Mouse (Mus musculus) left cerebral cortex, adult 2 months (tissue): ENCODE results near the gene Lman2l. TPM values are rescaled to one million over a fixed set of nuclear protein-coding genes. Genes with fewer than 3 reads are reported as not detected.

Source experiments
- DNase-seq, 2 experiments: peaks; one replicate each; pipeline ENCODE4 v3.0.0; 2021 to 2022; ENCODE audit warnings: low spot score in 2 of 2, mixed read lengths in 1 of 2; ENCODE audit errors: extremely low spot score in 1 of 2
- H3K27ac ChIP-seq: fragments of 200-600 bp; 2 replicates; pipeline ENCODE4 v1.8.1; 2022
- H3K4me3 ChIP-seq: fragments of 200-600 bp; 2 replicates; pipeline ENCODE4 v1.8.1; 2022
- CTCF ChIP-seq: fragments of 200-600 bp; IDR thresholded peaks from 2 replicates; pipeline ENCODE4 v1.8.1; 2022; ENCODE audit warnings: antibody characterized with exemption, mild to moderate bottlenecking, moderate library complexity
- intact Hi-C: fragments of 180-260 bp; cut with DNase I; formaldehyde crosslinking; loops from one replicate; pipeline ENCODE4 v1.15.1; 2025
- total RNA-seq, 2 experiments: library from RNA; stranded (reverse); gene quantifications; 2 replicates each; pipeline ENCODE4 v1.2.3; 2021

The Lman2l gene
- total RNA-seq, 2 experiments from 2014 or later = 43.5 to 51.0 TPM

- no peak for DNase-seq
- peak; percentile 26 for TF ChIP-seq CTCF
- no peak overlapping the region for H3K27ac ChIP-seq
- H3K4me3 ChIP-seq = no peak overlapping the region
- intact Hi-C loops = no loop called here
These were observed 9.2 kb upstream of the Lman2l start for GRCm38 (mm10) chr1:36454055-36454815.

- DNase-seq = no peak
- no peak for TF ChIP-seq CTCF
- Histone ChIP-seq H3K27ac (no peak overlapping the region), H3K4me3 (no peak overlapping the region)
- intact Hi-C loops = no loop called here
These were observed 1.8 kb upstream of the Lman2l start for GRCm38 (mm10) chr1:36446841-36447240.

GRCm38 (mm10) chr1:36446106-36446824 is 1.2 kb upstream of the Lman2l start:
- intact Hi-C loops = no loop called here
- no peak for DNase-seq
- no peak for TF ChIP-seq CTCF
- Histone ChIP-seq H3K4me3 (no peak overlapping the region), H3K27ac (no peak overlapping the region)

- Histone ChIP-seq H3K27ac (no peak overlapping the region; the same call in 1 of the 2 replicates), H3K4me3 (peak overlapping the region; percentile 86)
- no peak for TF ChIP-seq CTCF
- intact Hi-C loops = loop anchor here (1.0 kb wide), 1 partner anchor 26 kb away; the partner anchor contains the start of gene Cnnm4
- no peak for DNase-seq
These were observed 437 bp upstream of the Lman2l start for GRCm38 (mm10) chr1:36445508-36445907.

GRCm38 (mm10) chr1:36441101-36441500 is 4.0 kb downstream of the Lman2l start:
- intact Hi-C loops = no loop called here
- no peak for TF ChIP-seq CTCF
- H3K27ac ChIP-seq = no peak overlapping the region
- peak; percentile 22 to 54 for DNase-seq
- no peak overlapping the region for H3K4me3 ChIP-seq

GRCm38 (mm10) chr1:36437223-36437622 is 7.8 kb downstream of the Lman2l start:
- Histone ChIP-seq H3K27ac (no peak overlapping the region), H3K4me3 (no peak overlapping the region)
- DNase-seq = no peak
- intact Hi-C loops = no loop called here
- no peak for TF ChIP-seq CTCF

- H3K27ac ChIP-seq = no peak overlapping the region
- no peak overlapping the region for H3K4me3 ChIP-seq
- TF ChIP-seq CTCF = no peak
- intact Hi-C loops = no loop called here
- DNase-seq = no peak
These were observed 8.6 kb downstream of the Lman2l start for GRCm38 (mm10) chr1:36436515-36436914.

GRCm38 (mm10) chr1:36435071-36435470 is 10.0 kb downstream of the Lman2l start:
- no peak overlapping the region for H3K27ac ChIP-seq
- TF ChIP-seq CTCF = no peak
- no peak overlapping the region for H3K4me3 ChIP-seq
- intact Hi-C loops = no loop called here
- no peak for DNase-seq

GRCm38 (mm10) chr1:36433616-36434015 is 11.5 kb downstream of the Lman2l start:
- intact Hi-C loops = no loop called here
- Histone ChIP-seq H3K27ac (no peak overlapping the region), H3K4me3 (no peak overlapping the region)
- DNase-seq = no peak
- TF ChIP-seq CTCF = no peak

- intact Hi-C loops = no loop called here
- H3K4me3 ChIP-seq = no peak overlapping the region
- TF ChIP-seq CTCF = no peak
- no peak overlapping the region for H3K27ac ChIP-seq
- no peak for DNase-seq
These were observed 12.1 kb downstream of the Lman2l start for GRCm38 (mm10) chr1:36432999-36433398.

- intact Hi-C loops = no loop called here
- no peak for TF ChIP-seq CTCF
- H3K4me3 ChIP-seq = no peak overlapping the region
- no peak for DNase-seq
- H3K27ac ChIP-seq = no peak overlapping the region
These were observed 15.6 kb downstream of the Lman2l start for GRCm38 (mm10) chr1:36429511-36429910.

GRCm38 (mm10) chr1:36404531-36404930 is 40.5 kb downstream of the Lman2l start:
- TF ChIP-seq CTCF = no peak
- H3K27ac ChIP-seq = no peak overlapping the region
- intact Hi-C loops = no loop called here
- no peak for DNase-seq
- H3K4me3 ChIP-seq = no peak overlapping the region
